Mouse (Mus musculus) right cerebral cortex, postnatal 36 days (tissue): ENCODE measurements at regions not wholly inside any gene's neighbourhood (a gene's known extent, or its start where the extent isn't known, plus 50 kb on each side); places are given as distances from the start of the nearest gene placed in this dataset.

ENCODE experiments used
- DNase-seq, 2 experiments: peaks; one replicate each; pipeline ENCODE4 v3.0.0; 2022; ENCODE audit warnings: low spot score in 2 of 2, mixed read lengths in 1 of 2

- DNase-seq = peak in 1 of 2 experiments; percentile 65
Measured at GRCm38 (mm10) chr9:113305761-113306160, 402.3 kb downstream of the Pdcd6ip start.

- DNase-seq = no peak
Measured at GRCm38 (mm10) chr9:113302429-113302828, 405.6 kb downstream of the Pdcd6ip start.

GRCm38 (mm10) chr9:113300846-113301245, 407.2 kb downstream of the Pdcd6ip start:
- DNase-seq = no peak

GRCm38 (mm10) chr9:113299900-113300299, 408.2 kb downstream of the Pdcd6ip start:
- no peak for DNase-seq

GRCm38 (mm10) chr9:113295850-113296467, 412.1 kb downstream of the Pdcd6ip start:
- DNase-seq = no peak

- no peak for DNase-seq
Measured at GRCm38 (mm10) chr9:113287397-113287796, 420.7 kb downstream of the Pdcd6ip start.

- DNase-seq = no peak
Measured at GRCm38 (mm10) chr9:113283244-113283643, 424.8 kb downstream of the Pdcd6ip start.

GRCm38 (mm10) chr9:113270595-113270994, 437.5 kb downstream of the Pdcd6ip start:
- no peak for DNase-seq

- no peak for DNase-seq
Measured at GRCm38 (mm10) chr9:113267696-113268095, 440.4 kb downstream of the Pdcd6ip start.

GRCm38 (mm10) chr9:113263636-113264035, 444.4 kb downstream of the Pdcd6ip start:
- DNase-seq = peak; percentile 72 to 86

- DNase-seq = no peak
Measured at GRCm38 (mm10) chr9:113260296-113260695, 447.8 kb downstream of the Pdcd6ip start.

GRCm38 (mm10) chr9:113258556-113258955, 449.5 kb downstream of the Pdcd6ip start:
- DNase-seq = no peak

GRCm38 (mm10) chr9:113248703-113249274, 459.3 kb downstream of the Pdcd6ip start:
- DNase-seq = peak; percentile 70 to 85

- peak; percentile 48 to 75 for DNase-seq
Measured at GRCm38 (mm10) chr9:113247950-113248349, 460.1 kb downstream of the Pdcd6ip start.

GRCm38 (mm10) chr9:113243870-113244269, 464.2 kb downstream of the Pdcd6ip start:
- DNase-seq = no peak

GRCm38 (mm10) chr9:113233370-113233769, 474.7 kb downstream of the Pdcd6ip start:
- no peak for DNase-seq

GRCm38 (mm10) chr9:113229391-113229790, 478.7 kb downstream of the Pdcd6ip start:
- DNase-seq = no peak

GRCm38 (mm10) chr9:113213930-113214329, 494.1 kb downstream of the Pdcd6ip start:
- DNase-seq = peak in 1 of 2 experiments; percentile 12

- DNase-seq = peak in 1 of 2 experiments; percentile 19
Measured at GRCm38 (mm10) chr9:113212389-113212788, 495.7 kb downstream of the Pdcd6ip start.

GRCm38 (mm10) chr9:113208181-113208580, 499.9 kb downstream of the Pdcd6ip start:
- no peak for DNase-seq

GRCm38 (mm10) chr9:113199241-113199640, 508.8 kb downstream of the Pdcd6ip start:
- no peak for DNase-seq

GRCm38 (mm10) chr9:113195556-113195955, 512.5 kb downstream of the Pdcd6ip start:
- no peak for DNase-seq

GRCm38 (mm10) chr9:113192773-113193172, 515.3 kb downstream of the Pdcd6ip start:
- no peak for DNase-seq

GRCm38 (mm10) chr9:113191163-113191562, 516.9 kb downstream of the Pdcd6ip start:
- no peak for DNase-seq
